ENCODE assay signal across 19 mouse cellular contexts in genomic region chr8:109062376-109062775, GRCm38 (mm10).
DNase-seq lines count a peak whose midpoint lies in the region; ATAC-seq and TF ChIP-seq lines count a peak whose summit lies in the region.
"Had no signal": no experiment of that assay in that cellular context is flagged by ENCODE, and none has a peak within 500 bp of the region (broad histone marks: within the 10 kb centered on the region; RNA-seq: fewer than 3 reads in every experiment).

No protein-coding gene starts in this region.

- no peak overlapping the region for H3K4me3 ChIP-seq in intestine, postnatal 0 days (ENCODE audit: low read depth, low read length)
- H3K4me3 ChIP-seq in intestine, embryonic 15.5 days (replicated peaks), result no peak overlapping the region
- no peak overlapping the region for H3K4me3 ChIP-seq in liver, postnatal 0 days (ENCODE audit: low read depth, low read length)

- H3K27me3 ChIP-seq in intestine, postnatal 0 days (replicated peaks; ENCODE audit: control insufficient read depth, insufficient read depth, low read length), result no peaks in the 10 kb centered on the region
- H3K27me3 ChIP-seq in intestine, embryonic 15.5 days (replicated peaks), result no peaks in the 10 kb centered on the region
- no peaks in the 10 kb centered on the region for H3K27me3 ChIP-seq in liver, postnatal 0 days (ENCODE audit: insufficient read depth, low read length)
- H3K27me3 ChIP-seq: CH12.LX had no signal

- H3K9me3 ChIP-seq in intestine, postnatal 0 days (ENCODE audit: control insufficient read depth), result no peaks in the 10 kb centered on the region
- H3K9me3 ChIP-seq in intestine, embryonic 15.5 days, result no peaks in the 10 kb centered on the region
- H3K9me3 ChIP-seq in liver, postnatal 0 days (ENCODE audit: low read length), result no peaks in the 10 kb centered on the region

- H3K4me2 ChIP-seq in intestine, postnatal 0 days (replicated peaks; ENCODE audit: low read depth), result no peak overlapping the region
- no peak overlapping the region for H3K4me2 ChIP-seq in intestine, embryonic 15.5 days (replicated peaks)
- H3K4me2 ChIP-seq in liver, postnatal 0 days (ENCODE audit: low read depth, low read length), result no peak overlapping the region

- TF ChIP-seq CTCF in intestine, postnatal 0 days (IDR thresholded peaks at IDR 0.05; ENCODE audit: low read depth), result no peak
- no peak for TF ChIP-seq CTCF in liver, postnatal 0 days (IDR thresholded peaks at IDR 0.05; ENCODE audit: low read depth)

- DNase-seq in liver, postnatal 0 days, result no peak
- no peak for DNase-seq in liver
- DNase-seq: adrenal gland, adult 2 months; adrenal gland, adult 8-10 months; adrenal gland, postnatal 10 days; adrenal gland, postnatal 14 days; adrenal gland, postnatal 25 days; adrenal gland, postnatal 36 days; B cell, adult 2 months; cerebellum, adult 11 months; cerebellum, adult 11-12 months; cerebellum, adult 18-20 months had no signal

- ATAC-seq in intestine, postnatal 0 days, result peak; percentile 56; the same call in 1 of the 2 replicates
- no peak for ATAC-seq in intestine, embryonic 15.5 days
- ATAC-seq in liver, postnatal 0 days, result peak; percentile 82
- ATAC-seq: activated CD4-positive, CD25-positive, alpha-beta regulatory T cell, adult 4 months; CD4-positive, CD25-positive, alpha-beta regulatory T cell, adult 4 months; Patski had no signal

- TF ChIP-seq EP300 in liver, postnatal 0 days (IDR thresholded peaks at IDR 0.05; ENCODE audit: low read depth), result peak; percentile 49

- no peaks in the 10 kb centered on the region for H3K4me1 ChIP-seq in intestine, postnatal 0 days (replicated peaks; ENCODE audit: control insufficient read depth, insufficient read depth, low read length)
- no peaks in the 10 kb centered on the region for H3K4me1 ChIP-seq in intestine, embryonic 15.5 days (replicated peaks)
- no peaks in the 10 kb centered on the region for H3K4me1 ChIP-seq in liver, postnatal 0 days (ENCODE audit: insufficient read depth)

- no peak overlapping the region for H3K9ac ChIP-seq in intestine, postnatal 0 days (ENCODE audit: low read depth, low read length)
- H3K9ac ChIP-seq in intestine, embryonic 15.5 days, result no peak overlapping the region
- H3K9ac ChIP-seq in liver, postnatal 0 days (replicated peaks), result no peak overlapping the region

- no peaks in the 10 kb centered on the region for H3K36me3 ChIP-seq in intestine, postnatal 0 days (ENCODE audit: control insufficient read depth, insufficient read depth)
- no peaks in the 10 kb centered on the region for H3K36me3 ChIP-seq in intestine, embryonic 15.5 days
- H3K36me3 ChIP-seq in liver, postnatal 0 days (replicated peaks; ENCODE audit: insufficient read depth, low read length), result no peaks in the 10 kb centered on the region
- H3K36me3 ChIP-seq: G1E had no signal

- H3K27ac ChIP-seq in intestine, postnatal 0 days (ENCODE audit: low read depth, low read length), result no peak overlapping the region
- no peak overlapping the region for H3K27ac ChIP-seq in intestine, embryonic 15.5 days
- no peak overlapping the region for H3K27ac ChIP-seq in liver, postnatal 0 days (ENCODE audit: low read depth)
